Mouse (Mus musculus): Measurements from ENCODE around the gene Lck. TPM values are rescaled to one million over a fixed set of nuclear protein-coding genes. Genes with fewer than 3 reads are reported as not detected.
A peak's percentile ranks its signal among the peaks of the same experiment; 100 is the strongest.

Lck gene
- 1 to 10 TPM; 8.7 to 9.7 TPM for total RNA-seq (2021)
- long read RNA-seq, experiment 1, partial matches to known transcripts, result 4 of 6 reads
- long read RNA-seq, experiment 1, other reads (novel, unspliced or antisense), result 0 of 6 reads
- long read RNA-seq, experiment 2, partial matches to known transcripts, result 9 of 16 reads
- long read RNA-seq, experiment 2, other reads (novel, unspliced or antisense), result 6 of 16 reads

GRCm38 (mm10) chr4:129573430-129573829, at the start of gene Lck:
Lck (minus strand) TSS chr4:129573641.
- no peak for DNase-seq (ENCODE audit: low spot score in 2 of 2)

- DNase-seq (ENCODE audit: low spot score in 2 of 2), result no peak
Measured at GRCm38 (mm10) chr4:129622803-129623535, 49.5 kb upstream of the Lck start.

- no peak for DNase-seq (ENCODE audit: low spot score in 2 of 2)
Measured at GRCm38 (mm10) chr4:129622120-129622802, 48.8 kb upstream of the Lck start.

GRCm38 (mm10) chr4:129621283-129621841, 47.9 kb upstream of the Lck start:
- DNase-seq (ENCODE audit: low spot score in 2 of 2), result no peak

- no peak for DNase-seq (ENCODE audit: low spot score in 2 of 2)
Measured at GRCm38 (mm10) chr4:129620419-129621282, 47.2 kb upstream of the Lck start.

- peak; percentile 86 to 90 for DNase-seq (ENCODE audit: low spot score in 2 of 2)
Measured at GRCm38 (mm10) chr4:129618786-129619691, 45.6 kb upstream of the Lck start, which contains the start of gene Iqcc. Iqcc (minus strand) TSS chr4:129619099.

GRCm38 (mm10) chr4:129618031-129618430, 44.6 kb upstream of the Lck start:
- no peak for DNase-seq (ENCODE audit: low spot score in 2 of 2)

- DNase-seq (ENCODE audit: low spot score in 2 of 2), result no peak
Measured at GRCm38 (mm10) chr4:129617121-129617641, 43.7 kb upstream of the Lck start.

GRCm38 (mm10) chr4:129616631-129617030, 43.2 kb upstream of the Lck start:
- no peak for DNase-seq (ENCODE audit: low spot score in 2 of 2)

- DNase-seq (ENCODE audit: low spot score in 2 of 2), result no peak
Measured at GRCm38 (mm10) chr4:129615801-129616290, 42.4 kb upstream of the Lck start.

- no peak for DNase-seq (ENCODE audit: low spot score in 2 of 2)
Measured at GRCm38 (mm10) chr4:129614093-129614492, 40.7 kb upstream of the Lck start, which contains the start of gene Dcdc2b. Dcdc2b (minus strand) TSS chr4:129614257.

GRCm38 (mm10) chr4:129610472-129610871, 37.0 kb upstream of the Lck start:
- no peak for DNase-seq (ENCODE audit: low spot score in 2 of 2)

GRCm38 (mm10) chr4:129610026-129610425, 36.6 kb upstream of the Lck start:
- no peak for DNase-seq (ENCODE audit: low spot score in 2 of 2)

- no peak for DNase-seq (ENCODE audit: low spot score in 2 of 2)
Measured at GRCm38 (mm10) chr4:129609139-129609631, 35.7 kb upstream of the Lck start.

GRCm38 (mm10) chr4:129608426-129609025, 35.1 kb upstream of the Lck start:
- DNase-seq (ENCODE audit: low spot score in 2 of 2), result peak in 1 of 2 experiments; percentile 70

- peak; percentile 64 to 68 for DNase-seq (ENCODE audit: low spot score in 2 of 2)
Measured at GRCm38 (mm10) chr4:129600233-129601158, 27.1 kb upstream of the Lck start, which contains the start of the genes Eif3i and Tmem234. Eif3i (minus strand) TSS chr4:129600648. Tmem234 (plus strand) TSS chr4:129600668.

GRCm38 (mm10) chr4:129588865-129589264, 15.4 kb upstream of the Lck start:
- no peak for DNase-seq (ENCODE audit: low spot score in 2 of 2)

All from adrenal gland, postnatal 4 days (tissue).